Mouse (Mus musculus) G1E (cell line): ENCODE measurements around the gene Gm17657.

Experiments used
- CTCF ChIP-seq: IDR thresholded peaks from 2 replicates; pipeline ENCODE4 v1.5.1; 2012; ENCODE audit warnings: low read depth, low read length, inconsistent platforms, mixed read lengths
- GATA1 ChIP-seq: IDR thresholded peaks from 2 replicates; pipeline ENCODE4 v1.6.1; 2012; ENCODE audit warnings: borderline replicate concordance, low read length, inconsistent platforms, mixed read lengths
- TAL1 ChIP-seq: conservative IDR thresholded peaks from 2 replicates; pipeline ENCODE4 v1.6.1; 2012; ENCODE audit warnings: low read depth, low read length, inconsistent platforms, mixed read lengths

DNA sequence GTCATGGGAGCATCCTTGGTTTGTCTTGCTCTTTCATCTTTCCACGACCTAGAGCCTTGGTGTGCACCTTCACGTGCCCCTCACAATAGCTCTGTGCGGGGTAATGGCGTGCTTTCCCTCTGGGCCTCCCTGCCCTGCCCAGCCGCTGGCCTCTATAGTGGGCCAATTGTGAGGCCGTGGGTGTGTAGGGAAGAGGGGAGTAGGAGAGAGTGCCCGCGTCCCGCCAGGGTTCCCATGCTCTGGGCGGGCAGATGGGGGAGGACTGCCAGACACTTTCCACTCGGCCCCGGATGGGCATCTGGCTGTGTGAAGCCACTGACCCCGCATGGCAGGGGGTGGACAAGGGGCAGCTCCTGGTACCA, 47.3 kb upstream of the Gm17657 start:
- TF ChIP-seq CTCF, result no peak
- no peak for TF ChIP-seq GATA1
- no peak for TF ChIP-seq TAL1
